Comparison of ENCODE assay signal across 11 mouse cellular contexts in genomic region chr1:132261058-132261457, GRCm38 (mm10). TPM values are rescaled to one million over a fixed set of nuclear protein-coding genes. Genes with fewer than 3 reads are reported as not detected.
DNase-seq lines count a peak whose midpoint lies in the region; ATAC-seq and TF ChIP-seq lines count a peak whose summit lies in the region.
"Had no signal": no experiment of that assay in that cellular context is flagged by ENCODE, and none has a peak within 500 bp of the region (broad histone marks: within the 10 kb centered on the region; RNA-seq: fewer than 3 reads in every experiment).

No protein-coding gene starts in this region.

- H3K27me3 ChIP-seq in thymus, adult 2 months (ENCODE audit: control insufficient read depth, insufficient read depth, low read length): no peaks in the 10 kb centered on the region
- no peaks in the 10 kb centered on the region for H3K27me3 ChIP-seq in heart, embryonic 11.5 days (ENCODE audit: control insufficient read depth, insufficient read depth, low read length)
- H3K27me3 ChIP-seq: forebrain, embryonic 13.5 days; heart, embryonic 15.5 days; lung, embryonic 15.5 days had no signal

- DNase-seq in gastrocnemius, adult 2 months: no peak
- no peak for DNase-seq in gastrocnemius, postnatal 36 days
- peak; percentile 5 for DNase-seq in thymus, adult 2 months
- no peak for DNase-seq in thymus, adult 18-20 months
- peak; percentile 52 for DNase-seq in testis, postnatal 10 days (ENCODE audit: low spot score)
- DNase-seq in embryo, embryonic 9.5 days (ENCODE audit: extremely low spot score): no peak

- H3K9me3 ChIP-seq in heart, embryonic 11.5 days (replicated peaks; ENCODE audit: control insufficient read depth, low read length): no peaks in the 10 kb centered on the region
- H3K9me3 ChIP-seq: forebrain, embryonic 13.5 days; heart, embryonic 15.5 days; lung, embryonic 15.5 days had no signal

- no peaks in the 10 kb centered on the region for H3K4me1 ChIP-seq in thymus, adult 2 months (replicated peaks; ENCODE audit: control insufficient read depth, insufficient read depth, low read length)
- H3K4me1 ChIP-seq in heart, embryonic 11.5 days (ENCODE audit: control insufficient read depth, insufficient read depth, low read length): no peaks in the 10 kb centered on the region
- H3K4me1 ChIP-seq: heart, embryonic 15.5 days; lung, embryonic 15.5 days had no signal

- H3K27ac ChIP-seq in gastrocnemius, adult 2 months: no peak overlapping the region
- no peak overlapping the region for H3K27ac ChIP-seq in thymus, adult 2 months (ENCODE audit: control insufficient read depth, insufficient read depth, low read length)
- no peak overlapping the region for H3K27ac ChIP-seq in heart, embryonic 11.5 days (ENCODE audit: low read depth, low read length)
- H3K27ac ChIP-seq: forebrain, embryonic 13.5 days; heart, embryonic 15.5 days; lung, embryonic 15.5 days had no signal

- no peak overlapping the region for H3K4me3 ChIP-seq in gastrocnemius, adult 2 months
- H3K4me3 ChIP-seq in thymus, adult 2 months (ENCODE audit: control insufficient read depth, insufficient read depth, low read length): no peak overlapping the region
- no peak overlapping the region for H3K4me3 ChIP-seq in heart, embryonic 11.5 days (ENCODE audit: low read depth, low read length)
- H3K4me3 ChIP-seq: forebrain, embryonic 13.5 days; heart, embryonic 15.5 days; lung, embryonic 15.5 days had no signal

- H3K36me3 ChIP-seq in thymus, adult 2 months (ENCODE audit: control insufficient read depth, insufficient read depth, low read length): no peaks in the 10 kb centered on the region
- H3K36me3 ChIP-seq in heart, embryonic 11.5 days (ENCODE audit: control insufficient read depth, insufficient read depth, low read length): no peaks in the 10 kb centered on the region
- H3K36me3 ChIP-seq: heart, embryonic 15.5 days; lung, embryonic 15.5 days had no signal

- 83% methylated on average over 5 of the region's 5 CpGs for WGBS in thymus, adult 2 months
- WGBS in heart, embryonic 11.5 days (ENCODE audit: insufficient replicate concordance): 67% methylated on average over 5 of the region's 5 CpGs

- 0 out of 2 replicates have a peak, but pooled peaks have one; percentile 31 for ATAC-seq in erythroblast, adult 5-6 weeks (replicated peaks; ENCODE audit: low FRiP score, poor library complexity, severe bottlenecking)
- ATAC-seq in heart, embryonic 11.5 days (replicated peaks; ENCODE audit: insufficient number of reproducible peaks, low FRiP score, low TSS enrichment): no peak
- ATAC-seq: forebrain, embryonic 13.5 days had no signal

- no peak for TF ChIP-seq POLR2A in thymus, adult 2 months (IDR thresholded peaks at IDR 0.05; ENCODE audit: control insufficient read depth, extremely low read depth, insufficient read depth, low read length, poor library complexity)

- H3K9ac ChIP-seq in heart, embryonic 11.5 days (ENCODE audit: low read depth, low read length): no peak overlapping the region
- H3K9ac ChIP-seq: forebrain, embryonic 13.5 days; heart, embryonic 15.5 days; lung, embryonic 15.5 days had no signal

- intact Hi-C loops in gastrocnemius, adult 2 months (cut with DNase I): no loop called here
- intact Hi-C loops in gastrocnemius, postnatal 36 days (cut with DNase I): no loop called here

- no peak overlapping the region for H3K4me2 ChIP-seq in heart, embryonic 11.5 days
- H3K4me2 ChIP-seq: forebrain, embryonic 13.5 days; heart, embryonic 15.5 days; lung, embryonic 15.5 days had no signal

- peak; percentile 17; the same call in 1 of the 2 replicates for TF ChIP-seq CTCF in gastrocnemius, adult 2 months (IDR thresholded peaks at IDR 0.05)
- TF ChIP-seq CTCF in thymus, adult 2 months (IDR thresholded peaks at IDR 0.05; ENCODE audit: borderline replicate concordance, control insufficient read depth, extremely low read depth, insufficient read depth, low read length, poor library complexity): no peak

RNA-seq across cellular contexts. Expression of gene Gm10188, which starts 31.5 kb away (rescaled TPM):
- not detected for total RNA-seq in gastrocnemius, adult 2 months (2021)
- not detected for total RNA-seq in gastrocnemius, postnatal 36 days (2021)
- not detected in 2 replicates for polyA plus RNA-seq in thymus, adult 2 months (2012; rRNA removed)
- total RNA-seq in erythroblast, adult 5-6 weeks (2015; ENCODE audit: low replicate concordance): not detected in 2 replicates
- total RNA-seq in erythroblast, adult 5-6 weeks (2017; ENCODE audit: low replicate concordance): not detected in 2 replicates
- polyA plus RNA-seq in heart, embryonic 11.5 days (2014; fragmentation: Nextera tagmentation; extraction: Ambion mirVana): not detected in 2 replicates
- polyA plus RNA-seq: heart, embryonic 15.5 days; lung, embryonic 15.5 days had no signal

RNA-seq across cellular contexts. Expression of gene Klhdc8a, which starts 37.4 kb away (rescaled TPM):
- total RNA-seq in gastrocnemius, adult 2 months (2021): under 1 TPM; 0.13 to 0.31 TPM
- total RNA-seq in gastrocnemius, postnatal 36 days (2021): under 1 TPM; 0.07 to 0.10 TPM
- 5.5 and 6.6 TPM in 2 replicates for polyA plus RNA-seq in thymus, adult 2 months (2012; rRNA removed)
- total RNA-seq in erythroblast, adult 5-6 weeks (2015; ENCODE audit: low replicate concordance): not detected in 2 replicates
- total RNA-seq in erythroblast, adult 5-6 weeks (2017; ENCODE audit: low replicate concordance): not detected in 2 replicates
- polyA plus RNA-seq in heart, embryonic 11.5 days (2014; fragmentation: Nextera tagmentation; extraction: Ambion mirVana): 0.45 and 0.56 TPM in 2 replicates

RNA-seq across cellular contexts. Expression of gene Nuak2, which starts 54.9 kb away (rescaled TPM):
- under 1 TPM; 0.38 to 0.98 TPM for total RNA-seq in gastrocnemius, adult 2 months (2021)
- total RNA-seq in gastrocnemius, postnatal 36 days (2021): under 1 TPM; 0.59 to 0.99 TPM
- polyA plus RNA-seq in thymus, adult 2 months (2012; rRNA removed): 5.6 and 5.7 TPM in 2 replicates
- 4.4 and 7.7 TPM in 2 replicates for total RNA-seq in erythroblast, adult 5-6 weeks (2015; ENCODE audit: low replicate concordance)
- 1.8 and 3.7 TPM in 2 replicates for total RNA-seq in erythroblast, adult 5-6 weeks (2017; ENCODE audit: low replicate concordance)
- 2.6 and 3.6 TPM in 2 replicates for polyA plus RNA-seq in heart, embryonic 11.5 days (2014; fragmentation: Nextera tagmentation; extraction: Ambion mirVana)

Comparison
In these comparisons a context has a peak if more than half of its experiments do, and no peak if none do; other contexts are left out.
1. DNase-seq: peak in thymus, adult 2 months (single experiment) and testis, postnatal 10 days (single experiment); none in gastrocnemius, adult 2 months (single experiment), gastrocnemius, postnatal 36 days (0 of 2), thymus, adult 18-20 months (0 of 2) and embryo, embryonic 9.5 days (single experiment).